Mouse (Mus musculus) kidney, embryonic 16.5 days (tissue): ENCODE results near the gene Clec16a. TPM values are rescaled to one million over a fixed set of nuclear protein-coding genes. Genes with fewer than 3 reads are reported as not detected.

Source experiments
- ATAC-seq: fragments of 200-750 bp; cut with Nextera tagmentation; 2 replicates; pipeline ENCODE4 v1.8.0; 2017; ENCODE audit warnings: moderate TSS enrichment; ENCODE audit not compliant: low FRiP score, low TSS enrichment
- H3K27ac ChIP-seq: fragments of 300-500 bp; sonication (generic); 2 replicates; pipeline ENCODE4 v1.5.1; 2014; ENCODE audit warnings: low read length
- H3K27me3 ChIP-seq: fragments of 300-500 bp; sonication (generic); 2 replicates; pipeline ENCODE4 v1.6.1; 2014; ENCODE audit warnings: low read length, control low read depth, mixed read lengths; ENCODE audit not compliant: insufficient read depth
- H3K36me3 ChIP-seq: fragments of 300-500 bp; sonication (generic); 2 replicates; pipeline ENCODE4 v1.6.1; 2014; ENCODE audit warnings: low read length, control low read depth, mixed read lengths; ENCODE audit not compliant: insufficient read depth
- H3K4me1 ChIP-seq: fragments of 300-500 bp; sonication (generic); 2 replicates; pipeline ENCODE4 v1.6.1; 2014; ENCODE audit warnings: low read length, control low read depth, mixed read lengths; ENCODE audit not compliant: insufficient read depth
- H3K4me2 ChIP-seq: fragments of 300-500 bp; sonication (generic); replicated peaks from 2 replicates; pipeline ENCODE4 v1.6.1; 2014; ENCODE audit warnings: low read depth, low read length
- H3K4me3 ChIP-seq: fragments of 300-500 bp; sonication (generic); 2 replicates; pipeline ENCODE4 v1.5.1; 2014; ENCODE audit warnings: mild to moderate bottlenecking, low read length
- H3K9ac ChIP-seq: fragments of 300-500 bp; sonication (generic); replicated peaks from 2 replicates; pipeline ENCODE4 v1.6.1; 2014; ENCODE audit warnings: low read length
- H3K9me3 ChIP-seq: fragments of 300-500 bp; sonication (generic); 2 replicates; pipeline ENCODE4 v1.6.1; 2016; ENCODE audit warnings: low read length, control low read depth
- WGBS: fragments of 180-500 bp; shearing (Covaris S2); extraction: QIAGEN DNeasy Blood & Tissue Kit; methylation state at CpG from one replicate; pipeline ENCODE4 v1.1.7; 2014; 5-methylcytosine and 5-hydroxymethylcytosine counted together
- polyA plus RNA-seq: library from polyadenylated mRNA; unstranded; fragments of >200 nt; fragmentation: Nextera tagmentation; extraction: Ambion mirVana; gene quantifications from 2 replicates; pipeline ENCODE4 v1.2.1, GENCODE M21; 2015

The Clec16a gene
- polyA plus RNA-seq, 1 experiment from 2014 or later: 32.1 TPM

GRCm38 (mm10) chr16:10571820-10572219 lies 26.7 kb downstream of the Clec16a start:
- 57% methylated on average over 2 of the region's 2 CpGs for WGBS
- H3K4me3 ChIP-seq: no peak overlapping the region
- no peak overlapping the region for H3K4me2 ChIP-seq
- ATAC-seq: no peak
- no peak overlapping the region for H3K9ac ChIP-seq
- H3K9me3 ChIP-seq: no peaks in the 10 kb centered on the region
- H3K4me1 ChIP-seq: no peaks in the 10 kb centered on the region
- peaks cover 20% of the 10 kb centered on the region for H3K36me3 ChIP-seq
- H3K27me3 ChIP-seq: no peaks in the 10 kb centered on the region
- no peak overlapping the region for H3K27ac ChIP-seq

GRCm38 (mm10) chr16:10574936-10575335 lies 29.8 kb downstream of the Clec16a start:
- H3K4me2 ChIP-seq: no peak overlapping the region
- no peaks in the 10 kb centered on the region for H3K4me1 ChIP-seq
- 79% methylated on average over 2 of the region's 2 CpGs for WGBS
- H3K27me3 ChIP-seq: no peaks in the 10 kb centered on the region
- H3K27ac ChIP-seq: no peak overlapping the region
- no peak for ATAC-seq
- no peaks in the 10 kb centered on the region for H3K9me3 ChIP-seq
- no peak overlapping the region for H3K9ac ChIP-seq
- H3K4me3 ChIP-seq: no peak overlapping the region
- peaks cover 25% of the 10 kb centered on the region for H3K36me3 ChIP-seq

GRCm38 (mm10) chr16:10575915-10576314 lies 30.8 kb downstream of the Clec16a start:
- ATAC-seq: no peak

GRCm38 (mm10) chr16:10577548-10577947 lies 32.4 kb downstream of the Clec16a start:
- peaks cover 31% of the 10 kb centered on the region for H3K36me3 ChIP-seq
- no peaks in the 10 kb centered on the region for H3K27me3 ChIP-seq
- no peak overlapping the region for H3K9ac ChIP-seq
- H3K4me3 ChIP-seq: no peak overlapping the region
- no peak for ATAC-seq
- H3K4me1 ChIP-seq: no peaks in the 10 kb centered on the region
- WGBS: 71% methylated on average over 5 of the region's 5 CpGs
- no peak overlapping the region for H3K27ac ChIP-seq
- H3K9me3 ChIP-seq: no peaks in the 10 kb centered on the region
- no peak overlapping the region for H3K4me2 ChIP-seq

More at GRCm38 (mm10) chr16:10575915-10576314, 30.8 kb downstream of the Clec16a start:
- Histone ChIP-seq H3K9ac (no peak overlapping the region), H3K9me3 (no peaks in the 10 kb centered on the region), H3K4me1 (no peaks in the 10 kb centered on the region), H3K27ac (no peak overlapping the region), H3K27me3 (no peaks in the 10 kb centered on the region), H3K36me3 (peaks cover 26% of the 10 kb centered on the region), H3K4me2 (no peak overlapping the region), H3K4me3 (no peak overlapping the region)
- 91% methylated on average over 4 of the region's 4 CpGs for WGBS

- ATAC-seq: no peak
- Histone ChIP-seq H3K9me3 (no peaks in the 10 kb centered on the region), H3K36me3 (peaks cover 33% of the 10 kb centered on the region), H3K4me2 (no peak overlapping the region), H3K9ac (no peak overlapping the region), H3K27me3 (no peaks in the 10 kb centered on the region), H3K27ac (no peak overlapping the region), H3K4me1 (no peaks in the 10 kb centered on the region), H3K4me3 (no peak overlapping the region)
- WGBS: 77% methylated on average over 1 of the region's 1 CpGs
These were observed 33.2 kb downstream of the Clec16a start for GRCm38 (mm10) chr16:10578376-10578775.

- H3K9me3 ChIP-seq: no peaks in the 10 kb centered on the region
- H3K27me3 ChIP-seq: no peaks in the 10 kb centered on the region
- H3K9ac ChIP-seq: no peak overlapping the region
- WGBS: 84% methylated on average over 2 of the region's 2 CpGs
- no peak overlapping the region for H3K4me2 ChIP-seq
- H3K27ac ChIP-seq: no peak overlapping the region
- H3K4me3 ChIP-seq: no peak overlapping the region
- H3K4me1 ChIP-seq: 0 out of 2 replicates have a peak, but pooled peaks cover 3% of the 10 kb centered on the region
- peaks cover 23% of the 10 kb centered on the region for H3K36me3 ChIP-seq
- no peak for ATAC-seq
These were observed 36.2 kb downstream of the Clec16a start for GRCm38 (mm10) chr16:10581234-10581898.

- 48% methylated on average over 1 of the region's 1 CpGs for WGBS
- Histone ChIP-seq H3K36me3 (peaks cover 12% of the 10 kb centered on the region), H3K4me3 (no peak overlapping the region)
These were observed 40.0 kb downstream of the Clec16a start for GRCm38 (mm10) chr16:10585165-10585564.

GRCm38 (mm10) chr16:10586546-10586945 lies 41.4 kb downstream of the Clec16a start:
- Histone ChIP-seq H3K36me3 (peaks cover 3% of the 10 kb centered on the region; the same call in 1 of the 2 replicates), H3K4me3 (no peak overlapping the region), H3K27me3 (no peaks in the 10 kb centered on the region), H3K4me1 (0 out of 2 replicates have a peak, but pooled peaks cover 5% of the 10 kb centered on the region), H3K4me2 (no peak overlapping the region), H3K9me3 (no peaks in the 10 kb centered on the region), H3K9ac (no peak overlapping the region), H3K27ac (no peak overlapping the region)
- whole genome bisulfite sequencing: 91% methylated on average over 3 of the region's 3 CpGs
- ATAC-seq: no peak

More at GRCm38 (mm10) chr16:10585165-10585564, 40.0 kb downstream of the Clec16a start:
- no peak overlapping the region for H3K4me2 ChIP-seq
- H3K27ac ChIP-seq: peak overlapping the region; percentile 21; the same call in 1 of the 2 replicates
- no peak overlapping the region for H3K9ac ChIP-seq
- no peaks in the 10 kb centered on the region for H3K27me3 ChIP-seq
- 0 out of 2 replicates have a peak, but pooled peaks cover 5% of the 10 kb centered on the region for H3K4me1 ChIP-seq
- no peaks in the 10 kb centered on the region for H3K9me3 ChIP-seq
- 0 out of 2 replicates have a peak, but pooled peaks have one; percentile 49 for ATAC-seq

- H3K4me1 ChIP-seq: no peaks in the 10 kb centered on the region
- peaks cover 3% of the 10 kb centered on the region; the same call in 1 of the 2 replicates for H3K36me3 ChIP-seq
- no peaks in the 10 kb centered on the region for H3K27me3 ChIP-seq
- H3K9me3 ChIP-seq: no peaks in the 10 kb centered on the region
- no peak overlapping the region for H3K4me2 ChIP-seq
- H3K9ac ChIP-seq: no peak overlapping the region
- no peak overlapping the region for H3K4me3 ChIP-seq
- no peak overlapping the region for H3K27ac ChIP-seq
- WGBS: 76% methylated on average over 5 of the region's 5 CpGs
- no peak for ATAC-seq
These were observed 55.0 kb downstream of the Clec16a start for GRCm38 (mm10) chr16:10599888-10600740.
